Mouse (Mus musculus) MEL (cell line): ENCODE data around the gene Zfp593. TPM values are rescaled to one million over a fixed set of nuclear protein-coding genes. Genes with fewer than 3 reads are reported as not detected.

ENCODE experiments used
- DNase-seq: peaks from one replicate; pipeline ENCODE4 v3.0.0; 2011; ENCODE audit warnings: low read depth, low spot score
- H3K27ac ChIP-seq: 2 replicates; pipeline ENCODE4 v1.5.1; 2012; ENCODE audit warnings: low read depth, mild to moderate bottlenecking, control low read depth, low read length, moderate library complexity; ENCODE audit not compliant: control insufficient read depth
- H3K27me3 ChIP-seq, 2 experiments: fragments of 150-350 bp in 1 of 2; sonication (generic) in 1 of 2; 2 replicates each; pipeline ENCODE4 v1.6.1; 2012; ENCODE audit warnings: low read length in 2 of 2, mild to moderate bottlenecking in 2 of 2, improper control_type of control experiment in 1 of 2, moderate library complexity in 1 of 2; ENCODE audit not compliant: insufficient read depth in 2 of 2, control insufficient read depth in 1 of 2
- H3K36me3 ChIP-seq, 2 experiments: 2 replicates each; pipeline ENCODE4 v1.6.1; 2012 to 2014; ENCODE audit warnings: low read length in 2 of 2, improper control_type of control experiment in 1 of 2, inconsistent platforms in 1 of 2, mild to moderate bottlenecking in 1 of 2; ENCODE audit not compliant: insufficient read depth in 2 of 2, control insufficient read depth in 1 of 2
- H3K4me1 ChIP-seq, 2 experiments: fragments of 150-350 bp in 1 of 2; sonication (generic) in 1 of 2; 2 replicates each; pipeline ENCODE4 v1.6.1; 2012; ENCODE audit warnings: low read length in 2 of 2, improper control_type of control experiment in 1 of 2, mild to moderate bottlenecking in 1 of 2; ENCODE audit not compliant: insufficient read depth in 2 of 2, control insufficient read depth in 1 of 2
- H3K4me3 ChIP-seq, 2 experiments: fragments of 150-350 bp in 1 of 2; sonication (generic) in 1 of 2; 2 replicates each; pipeline ENCODE4 v1.5.1; 2012; ENCODE audit warnings: low read depth in 2 of 2, low read length in 2 of 2, mild to moderate bottlenecking in 2 of 2, moderate library complexity in 2 of 2, control low read depth in 1 of 2, improper control_type of control experiment in 1 of 2; ENCODE audit not compliant: control insufficient read depth in 1 of 2, insufficient read depth in 1 of 2
- H3K79me2 ChIP-seq: 2 replicates; pipeline ENCODE4 v1.6.1; 2012; ENCODE audit warnings: mild to moderate bottlenecking, low read length, moderate library complexity; ENCODE audit not compliant: control insufficient read depth, poor library complexity, insufficient read depth
- H3K9ac ChIP-seq: 2 replicates; pipeline ENCODE4 v1.6.1; 2012; ENCODE audit warnings: low read depth, mild to moderate bottlenecking, control low read depth, low read length, moderate library complexity; ENCODE audit not compliant: control insufficient read depth, poor library complexity, severe bottlenecking
- H3K9me3 ChIP-seq: fragments of 150-350 bp; sonication (generic); replicated peaks from 2 replicates; pipeline ENCODE4 v1.6.1; 2012; ENCODE audit warnings: mild to moderate bottlenecking, low read length, improper control_type of control experiment, moderate library complexity; ENCODE audit not compliant: insufficient read depth
- CTCF ChIP-seq, 3 experiments: IDR thresholded peaks in 2 of 3; conservative IDR thresholded peaks in 1 of 3; 2 replicates each; pipeline ENCODE4 v1.5.1; 2011 to 2012; ENCODE audit warnings: low read length in 3 of 3, low read depth in 2 of 3, mild to moderate bottlenecking in 2 of 3, improper control_type of control experiment in 1 of 3, inconsistent platforms in 1 of 3, mixed read lengths in 1 of 3, moderate library complexity in 1 of 3; ENCODE audit not compliant: control insufficient read depth in 1 of 3, insufficient read depth in 1 of 3, poor library complexity in 1 of 3, severe bottlenecking in 1 of 3
- EP300 ChIP-seq, 2 experiments: IDR thresholded peaks; 2 replicates each; pipeline ENCODE4 v1.6.1; 2011; ENCODE audit warnings: improper control_type of control experiment in 2 of 2, low read length in 2 of 2, low read depth in 1 of 2, mild to moderate bottlenecking in 1 of 2
- HCFC1 ChIP-seq: IDR thresholded peaks from 2 replicates; pipeline ENCODE4 v1.6.1; 2012; ENCODE audit warnings: low read depth, mild to moderate bottlenecking, inconsistent platforms, low read length, improper control_type of control experiment, moderate library complexity
- JUND ChIP-seq: IDR thresholded peaks from 2 replicates; pipeline ENCODE4 v1.6.1; 2011; ENCODE audit warnings: low read depth, mild to moderate bottlenecking, improper control_type of control experiment, low read length
- KAT2A ChIP-seq: conservative IDR thresholded peaks from 2 replicates; pipeline ENCODE4 v1.6.1; 2012; ENCODE audit warnings: low read depth, low read length, improper control_type of control experiment, inconsistent platforms
- MXI1 ChIP-seq: IDR thresholded peaks from 2 replicates; pipeline ENCODE4 v1.6.1; 2011; ENCODE audit warnings: mild to moderate bottlenecking, low read depth, low read length, improper control_type of control experiment
- NRF1 ChIP-seq: IDR thresholded peaks from 2 replicates; pipeline ENCODE4 v1.6.1; 2014; ENCODE audit warnings: low read depth, mild to moderate bottlenecking, inconsistent platforms, low read length, improper control_type of control experiment, moderate library complexity; ENCODE audit not compliant: poor library complexity, insufficient read depth, severe bottlenecking
- RAD21 ChIP-seq: IDR thresholded peaks from 2 replicates; pipeline ENCODE4 v1.6.1; 2011; ENCODE audit warnings: mild to moderate bottlenecking, low read depth, low read length, improper control_type of control experiment
- RCOR1 ChIP-seq: IDR thresholded peaks from 2 replicates; pipeline ENCODE4 v1.6.1; 2012; ENCODE audit warnings: low read depth, mild to moderate bottlenecking, inconsistent platforms, low read length, improper control_type of control experiment
- SIN3A ChIP-seq: IDR thresholded peaks from 2 replicates; pipeline ENCODE4 v1.6.1; 2012; ENCODE audit warnings: low read length, improper control_type of control experiment, inconsistent platforms
- SMC3 ChIP-seq: IDR thresholded peaks from 2 replicates; pipeline ENCODE4 v1.6.1; 2011; ENCODE audit warnings: low read depth, low read length, improper control_type of control experiment
- ZC3H11A ChIP-seq: IDR thresholded peaks from 2 replicates; pipeline ENCODE4 v1.6.1; 2012; ENCODE audit warnings: low read depth, mild to moderate bottlenecking, inconsistent platforms, low read length, improper control_type of control experiment
- ZMIZ1 ChIP-seq: IDR thresholded peaks from 2 replicates; pipeline ENCODE4 v1.6.1; 2012; ENCODE audit warnings: low read depth, mild to moderate bottlenecking, inconsistent platforms, low read length, improper control_type of control experiment, moderate library complexity
- polyA plus RNA-seq, 2 experiments: library from polyadenylated mRNA; stranded (reverse) in 1 of 2; unstranded in 1 of 2; fragments of >175 nt in 1 of 2; fragments of >200 nt in 1 of 2; gene quantifications; 2 replicates each; pipeline versions ENCODE4 v1.2.1 to v1.2.4; 2012; ENCODE audit warnings: low replicate concordance in 2 of 2, low read depth in 1 of 2; ENCODE audit not compliant: insufficient read length in 2 of 2, insufficient read depth in 1 of 2, missing spikeins in 1 of 2
- total RNA-seq: library from RNA; depleted of rRNA; stranded (reverse); fragments of 300-350 nt; gene quantifications from 2 replicates; pipeline ENCODE4 v1.2.3, GENCODE M21; 2012

Zfp593 gene
- total and polyA plus RNA-seq, 3 experiments = 30.4 to 33.9 TPM; not detected in 1

- Histone ChIP-seq H3K4me3 (no peak overlapping the region), H3K27me3 (no peaks in the 10 kb centered on the region), H3K36me3 (peaks cover 0 to 4% of the 10 kb centered on the region in 2 experiments; a peak in 2 of 4 replicates), H3K79me2 (no peaks in the 10 kb centered on the region), H3K4me1 (peaks cover 0 to 6% of the 10 kb centered on the region in 2 experiments; a peak in 2 of 4 replicates), H3K9me3 (no peaks in the 10 kb centered on the region), H3K9ac (no peak overlapping the region), H3K27ac (no peak overlapping the region)
- no peak for DNase-seq
- TF ChIP-seq RAD21 = no peak; the same call in 1 of the 2 replicates
- TF ChIP-seq HCFC1 = no peak
- no peak for TF ChIP-seq RCOR1
- TF ChIP-seq SIN3A = no peak
- no peak for TF ChIP-seq MXI1
- no peak for TF ChIP-seq JUND
- peak in 1 of 3 experiments; percentile 2; a peak in 1 of 6 replicates for TF ChIP-seq CTCF (IDR thresholded peaks at IDR 0.05 in 2 of 3, conservative IDR thresholded peaks at IDR 0.05 in 1 of 3; ENCODE audit: control insufficient read depth in 1 of 3, insufficient read depth in 1 of 3, low read depth in 2 of 3, low read length in 3 of 3, poor library complexity in 1 of 3, severe bottlenecking in 1 of 3)
Measured at GRCm38 (mm10) chr4:134268102-134268655, 22.8 kb upstream of the Zfp593 start.

DNA sequence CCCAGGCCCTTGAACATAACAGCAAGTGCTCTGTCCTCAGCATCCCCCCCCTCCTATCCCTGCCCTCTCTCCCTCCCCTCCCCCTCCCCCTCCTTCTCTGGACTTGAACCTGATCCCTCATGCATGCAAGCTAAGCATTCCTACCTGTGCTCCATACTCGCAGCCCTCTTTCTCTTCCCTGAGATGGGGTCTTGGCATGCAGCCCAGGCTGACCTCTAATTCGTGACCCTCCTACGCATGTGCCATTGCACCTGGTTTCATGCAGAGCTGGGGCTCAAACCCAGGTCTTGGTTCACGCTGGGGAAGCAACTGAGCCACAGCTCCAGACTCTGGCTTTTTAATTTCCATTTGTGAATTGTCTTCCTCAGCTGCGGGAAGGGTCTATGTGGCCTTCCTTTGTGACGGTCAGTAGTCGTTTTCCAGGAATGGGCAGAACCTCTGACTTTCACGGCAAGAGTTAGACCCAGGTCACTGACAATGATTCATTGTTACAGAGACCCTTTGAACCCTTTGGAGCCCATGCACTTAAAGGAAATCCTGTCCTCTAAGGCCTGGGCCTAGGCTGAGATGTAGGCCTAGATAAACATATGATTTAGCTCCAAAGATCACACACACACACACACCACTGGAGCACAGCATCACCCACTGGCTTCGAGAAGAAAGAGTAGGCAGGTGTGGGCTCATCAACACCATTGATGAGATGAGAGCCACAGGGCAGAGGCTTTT lies 20.6 kb upstream of the Zfp593 start:
- Histone ChIP-seq H3K4me3 (no peak overlapping the region), H3K9ac (no peak overlapping the region), H3K27ac (no peak overlapping the region), H3K9me3 (no peaks in the 10 kb centered on the region), H3K79me2 (no peaks in the 10 kb centered on the region), H3K36me3 (no peaks in the 10 kb centered on the region), H3K27me3 (no peaks in the 10 kb centered on the region), H3K4me1 (no peaks in the 10 kb centered on the region)
- no peak for DNase-seq
- TF ChIP-seq ZMIZ1 (no peak), SMC3 (no peak), NRF1 (no peak), KAT2A (no peak)

DNA sequence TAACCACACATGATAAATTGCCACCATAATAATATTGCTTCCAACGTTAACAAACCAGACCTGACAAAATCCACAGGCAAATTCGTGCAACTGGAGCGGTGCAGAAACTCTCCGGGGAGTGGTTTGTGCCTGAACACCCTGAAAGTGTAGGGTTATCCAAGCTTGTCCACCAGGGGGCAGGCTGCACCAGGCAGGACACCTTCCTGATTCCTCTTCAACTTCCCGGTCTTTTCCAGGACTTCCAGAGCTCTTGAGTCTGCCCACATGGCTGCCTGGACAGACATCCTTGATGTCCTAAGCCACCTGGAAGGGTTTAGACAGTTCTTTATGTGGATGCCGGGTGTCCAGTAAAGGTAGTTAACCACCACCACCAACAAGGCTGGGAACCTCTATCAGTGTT lies 17.8 kb upstream of the Zfp593 start:
- TF ChIP-seq SMC3 (peak; percentile 75), EP300 (IDR thresholded peaks at IDR 0.05; ENCODE audit: low read depth in 1 of 2, low read length in 2 of 2) (no peak), ZC3H11A (peak; percentile 44), RAD21 (peak; percentile 52), CTCF (IDR thresholded peaks at IDR 0.05 in 2 of 3, conservative IDR thresholded peaks at IDR 0.05 in 1 of 3; ENCODE audit: control insufficient read depth in 1 of 3, insufficient read depth in 1 of 3, low read depth in 2 of 3, low read length in 3 of 3, poor library complexity in 1 of 3, severe bottlenecking in 1 of 3) (peak; percentile 69 to 82 (median 72))
- Histone ChIP-seq H3K27ac (no peak overlapping the region), H3K27me3 (no peaks in the 10 kb centered on the region), H3K9ac (no peak overlapping the region), H3K36me3 (no peaks in the 10 kb centered on the region), H3K4me3 (no peak overlapping the region), H3K9me3 (no peaks in the 10 kb centered on the region), H3K4me1 (no peaks in the 10 kb centered on the region), H3K79me2 (no peaks in the 10 kb centered on the region)
- peak; percentile 50 for DNase-seq
